Mouse (Mus musculus): ENCODE measurements around the gene Acta1. TPM values are rescaled to one million over a fixed set of nuclear protein-coding genes. Genes with fewer than 3 reads are reported as not detected.
A peak's percentile ranks its signal among the peaks of the same experiment; 100 is the strongest.

The Acta1 gene
- polyA plus RNA-seq, 1 experiment: 4.0 TPM

DNA sequence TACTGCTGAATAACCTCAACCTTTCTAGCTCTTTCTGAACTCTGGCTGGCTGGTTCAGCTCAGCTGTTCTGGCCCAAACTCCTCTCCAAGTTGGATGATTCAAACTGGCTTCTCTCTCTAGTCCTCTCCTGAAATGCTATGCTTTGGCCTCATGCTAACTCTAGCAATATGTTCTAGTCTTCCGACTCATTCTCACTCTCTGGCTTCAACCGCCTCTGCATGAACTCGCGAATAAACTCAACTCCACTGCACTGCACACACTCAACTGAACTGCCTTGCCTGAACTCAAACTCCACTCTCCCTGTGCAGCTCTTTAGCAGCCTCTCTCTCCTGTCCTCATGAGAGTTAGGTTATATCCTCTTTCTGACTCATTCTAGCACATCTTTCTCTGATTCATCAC is 7.4 kb downstream of the Acta1 start:
- Histone ChIP-seq H3K4me3 (ENCODE audit: insufficient read depth, low read length) (no peak overlapping the region), H3K4me1 (ENCODE audit: control insufficient read depth, insufficient read depth, low read length) (peaks cover 48% of the 10 kb centered on the region), H3K27ac (ENCODE audit: insufficient read depth, low read depth, low read length) (peak overlapping the region; percentile 7; the same call in 1 of the 2 replicates)
- TF ChIP-seq CTCF (IDR thresholded peaks at IDR 0.05; ENCODE audit: low read depth, low read length): no peak
- no peak for TF ChIP-seq POLR2A (IDR thresholded peaks at IDR 0.05; ENCODE audit: borderline replicate concordance, low read depth, low read length)

DNA sequence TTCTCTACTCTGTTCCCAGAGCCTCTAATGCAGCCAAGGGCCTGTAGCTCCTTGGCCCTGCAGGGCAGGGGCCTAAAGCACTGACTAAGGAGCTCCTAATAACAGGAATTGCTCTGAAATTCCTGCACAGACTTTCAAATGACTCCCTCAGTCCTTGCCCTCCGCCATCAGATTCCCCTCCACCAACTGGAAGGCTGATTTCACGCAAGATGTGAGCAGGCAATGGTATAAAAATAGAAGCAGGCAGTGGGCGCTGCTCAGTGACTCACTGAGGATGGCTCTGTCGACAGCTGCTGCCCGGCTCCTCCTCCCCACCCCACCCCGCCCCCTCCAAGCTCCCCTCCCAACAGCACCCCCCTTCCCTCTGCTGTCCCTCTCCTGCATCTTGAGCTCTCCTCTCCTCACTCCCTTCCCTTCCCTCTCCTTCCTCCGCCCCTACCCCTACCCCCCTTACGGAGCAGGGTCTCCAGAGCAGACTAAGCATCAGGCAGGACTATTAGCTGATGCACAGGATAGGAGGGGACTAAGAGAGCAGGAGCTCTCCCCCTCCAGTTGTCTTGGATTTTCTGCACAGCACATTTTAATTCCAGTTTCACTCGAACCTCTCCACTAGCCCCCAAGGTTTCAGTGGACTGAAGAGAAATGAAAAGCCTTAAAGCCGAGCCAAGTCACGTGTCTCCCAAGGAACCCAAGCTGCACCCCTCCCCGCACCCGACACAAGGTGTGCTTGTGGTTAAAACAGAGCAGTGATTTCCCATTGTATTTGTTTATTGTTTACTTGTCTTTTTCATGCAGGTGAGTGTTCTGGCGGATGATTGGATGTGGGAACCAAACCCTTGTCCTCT is 9.6 kb downstream of the Acta1 start:
- TF ChIP-seq POLR2A (IDR thresholded peaks at IDR 0.05; ENCODE audit: borderline replicate concordance, low read depth, low read length) (no peak), CTCF (IDR thresholded peaks at IDR 0.05; ENCODE audit: low read depth, low read length) (no peak)
- no peak overlapping the region for H3K4me3 ChIP-seq (ENCODE audit: insufficient read depth, low read length)
- H3K4me1 ChIP-seq (ENCODE audit: control insufficient read depth, insufficient read depth, low read length): peaks cover 67% of the 10 kb centered on the region
- H3K27ac ChIP-seq (ENCODE audit: insufficient read depth, low read depth, low read length): peak overlapping the region; percentile 80

DNA sequence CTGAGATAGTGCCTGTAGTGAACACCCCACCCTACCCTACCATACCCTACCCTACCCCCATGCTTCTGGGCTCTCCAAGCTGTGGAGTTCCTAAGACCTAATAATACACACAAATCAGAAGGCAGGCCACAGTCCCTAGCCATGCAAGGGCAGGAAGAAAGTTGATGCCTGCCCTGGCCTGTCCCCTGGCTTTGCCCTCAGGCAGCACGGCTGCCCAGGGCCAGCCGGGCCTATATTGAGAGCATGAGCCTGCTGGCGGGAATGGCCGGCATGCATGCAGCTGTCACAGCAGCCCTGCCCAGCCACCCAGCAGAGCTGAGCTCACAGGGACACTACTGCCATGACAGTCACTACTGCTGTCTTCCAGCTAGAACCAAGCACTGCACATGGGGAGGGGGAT is 11.5 kb downstream of the Acta1 start:
- no peak for TF ChIP-seq CTCF (IDR thresholded peaks at IDR 0.05; ENCODE audit: low read depth, low read length)
- no peak for TF ChIP-seq POLR2A (IDR thresholded peaks at IDR 0.05; ENCODE audit: borderline replicate concordance, low read depth, low read length)
- H3K4me3 ChIP-seq (ENCODE audit: insufficient read depth, low read length): no peak overlapping the region
- peaks cover 81% of the 10 kb centered on the region for H3K4me1 ChIP-seq (ENCODE audit: control insufficient read depth, insufficient read depth, low read length)
- H3K27ac ChIP-seq (ENCODE audit: insufficient read depth, low read depth, low read length): peak overlapping the region; percentile 63

DNA sequence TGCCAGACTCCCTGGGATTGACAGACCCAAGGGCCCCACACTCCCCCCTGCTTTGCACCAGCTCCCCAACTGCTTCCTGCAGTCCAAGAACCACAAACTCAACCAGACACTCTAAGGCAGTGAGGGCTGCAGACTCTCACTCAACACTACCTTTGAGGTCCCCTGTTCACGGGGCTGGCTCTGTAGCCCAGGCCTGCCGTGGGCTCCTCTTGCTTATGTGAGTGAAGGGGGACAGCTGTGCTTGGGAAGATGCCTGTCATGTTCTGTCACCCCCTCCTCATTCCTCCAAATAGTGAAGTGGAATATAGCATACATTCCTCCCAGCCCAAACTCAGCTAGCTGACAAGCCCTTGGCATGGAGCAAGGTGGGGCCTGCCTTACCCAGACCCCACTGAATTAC is 12.1 kb downstream of the Acta1 start:
- Histone ChIP-seq H3K4me3 (ENCODE audit: insufficient read depth, low read length) (no peak overlapping the region), H3K4me1 (ENCODE audit: control insufficient read depth, insufficient read depth, low read length) (peaks cover 87% of the 10 kb centered on the region), H3K27ac (ENCODE audit: insufficient read depth, low read depth, low read length) (no peak overlapping the region; the same call in 1 of the 2 replicates)
- no peak for TF ChIP-seq CTCF (IDR thresholded peaks at IDR 0.05; ENCODE audit: low read depth, low read length)
- no peak for TF ChIP-seq POLR2A (IDR thresholded peaks at IDR 0.05; ENCODE audit: borderline replicate concordance, low read depth, low read length)

DNA sequence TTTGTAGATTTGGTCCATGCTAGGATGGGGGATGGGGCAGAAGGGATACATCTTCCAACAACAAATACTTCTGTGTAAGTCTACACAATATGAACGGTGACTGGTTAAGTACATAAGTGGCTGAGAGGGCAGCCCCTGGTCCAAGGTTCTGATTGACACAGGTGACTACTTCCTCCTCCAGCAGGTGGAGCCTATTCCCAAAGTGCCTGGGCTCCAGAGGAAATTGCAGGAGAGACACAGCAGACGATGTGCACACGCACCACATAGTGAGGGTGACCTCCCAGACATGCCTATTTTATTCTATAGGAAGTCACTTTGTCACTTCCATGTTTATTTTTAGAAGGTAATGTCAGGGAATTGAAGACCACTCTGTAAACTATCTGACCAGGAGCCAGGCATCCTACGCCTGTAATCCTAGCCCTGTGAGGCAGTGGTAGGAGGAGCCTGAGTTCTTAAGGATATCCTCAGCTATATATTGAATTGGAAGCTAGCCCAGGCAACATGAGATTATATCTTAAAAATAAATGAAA is 13.7 kb downstream of the Acta1 start:
- peak overlapping the region; percentile 32 for H3K27ac ChIP-seq (ENCODE audit: insufficient read depth, low read depth, low read length)
- no peak overlapping the region for H3K4me3 ChIP-seq (ENCODE audit: insufficient read depth, low read length)
- H3K4me1 ChIP-seq (ENCODE audit: control insufficient read depth, insufficient read depth, low read length): peaks cover 85% of the 10 kb centered on the region
- TF ChIP-seq POLR2A (IDR thresholded peaks at IDR 0.05; ENCODE audit: borderline replicate concordance, low read depth, low read length) (no peak), CTCF (IDR thresholded peaks at IDR 0.05; ENCODE audit: low read depth, low read length) (no peak)

DNA sequence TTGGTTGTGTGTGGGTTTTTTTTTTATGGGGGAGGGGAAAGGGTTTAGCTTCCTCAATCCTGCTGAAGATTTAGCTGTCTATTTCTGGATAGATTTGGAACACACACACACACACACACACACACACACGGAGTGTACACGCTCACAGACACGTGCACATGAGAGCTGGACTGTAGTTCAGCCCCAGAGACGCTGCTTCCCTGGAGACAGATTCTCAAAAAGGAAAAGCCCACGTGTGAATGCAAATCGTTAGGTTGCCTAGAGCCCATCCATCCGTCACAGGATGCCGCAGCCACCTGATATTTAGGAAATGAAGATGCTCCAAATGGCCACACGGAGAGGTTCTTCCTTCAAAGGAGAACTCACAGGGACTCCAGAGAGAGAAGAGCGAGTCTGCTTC is 14.3 kb downstream of the Acta1 start:
- Histone ChIP-seq H3K4me1 (ENCODE audit: control insufficient read depth, insufficient read depth, low read length) (peaks cover 82% of the 10 kb centered on the region), H3K27ac (ENCODE audit: insufficient read depth, low read depth, low read length) (peak overlapping the region; percentile 82), H3K4me3 (ENCODE audit: insufficient read depth, low read length) (no peak overlapping the region)
- TF ChIP-seq CTCF (IDR thresholded peaks at IDR 0.05; ENCODE audit: low read depth, low read length) (no peak), POLR2A (IDR thresholded peaks at IDR 0.05; ENCODE audit: borderline replicate concordance, low read depth, low read length) (no peak)

DNA sequence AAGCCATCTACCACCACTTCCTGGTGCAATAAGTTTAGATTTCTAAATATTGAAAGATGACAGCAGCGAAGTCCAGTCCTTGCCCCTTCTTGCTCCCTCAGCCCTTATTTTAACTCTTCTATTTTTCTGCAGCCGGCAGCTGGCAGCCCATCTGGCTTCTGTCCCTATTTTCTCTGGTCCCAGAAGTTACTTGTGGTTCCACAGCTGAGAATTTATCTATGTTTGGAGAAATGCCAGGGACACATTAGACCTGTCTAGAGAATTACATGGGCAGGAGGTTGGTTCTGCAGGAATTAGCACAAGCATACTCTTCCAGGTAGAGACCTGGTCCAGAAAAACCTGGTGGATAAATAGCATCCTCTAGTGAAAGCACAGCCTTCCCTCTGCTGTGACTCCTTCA is 16.7 kb downstream of the Acta1 start:
- TF ChIP-seq CTCF (IDR thresholded peaks at IDR 0.05; ENCODE audit: low read depth, low read length) (no peak), POLR2A (IDR thresholded peaks at IDR 0.05; ENCODE audit: borderline replicate concordance, low read depth, low read length) (no peak)
- H3K4me3 ChIP-seq (ENCODE audit: insufficient read depth, low read length): no peak overlapping the region

DNA sequence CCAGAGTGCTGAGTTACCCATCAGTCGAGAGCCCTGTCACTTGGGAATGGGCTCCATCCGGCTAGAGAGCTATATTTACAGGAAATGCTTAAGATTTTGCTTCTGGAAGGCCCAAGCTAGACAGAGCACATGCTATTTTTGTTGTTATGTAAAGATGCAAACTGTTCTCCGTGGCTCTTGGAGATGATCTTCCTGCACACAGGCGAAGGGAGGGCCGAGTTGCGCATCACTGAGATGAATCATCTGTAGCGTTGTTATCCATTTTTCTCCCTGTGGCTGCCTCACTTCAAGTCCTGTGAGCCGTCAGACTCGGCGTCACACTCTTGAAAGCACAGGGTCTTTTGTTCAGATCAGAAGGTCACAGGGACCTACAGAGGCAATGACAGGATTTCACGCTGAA is 20.2 kb downstream of the Acta1 start:
- peaks cover 33% of the 10 kb centered on the region for H3K4me1 ChIP-seq (ENCODE audit: control insufficient read depth, insufficient read depth, low read length)
- TF ChIP-seq POLR2A (IDR thresholded peaks at IDR 0.05; ENCODE audit: borderline replicate concordance, low read depth, low read length) (no peak), CTCF (IDR thresholded peaks at IDR 0.05; ENCODE audit: low read depth, low read length) (no peak)
- H3K27ac ChIP-seq (ENCODE audit: insufficient read depth, low read depth, low read length): no peak overlapping the region
- no peak overlapping the region for H3K4me3 ChIP-seq (ENCODE audit: insufficient read depth, low read length)

More for the DNA sequence above, 16.7 kb downstream of the Acta1 start:
- peaks cover 63% of the 10 kb centered on the region for H3K4me1 ChIP-seq (ENCODE audit: control insufficient read depth, insufficient read depth, low read length)
- peak overlapping the region; percentile 8 for H3K27ac ChIP-seq (ENCODE audit: insufficient read depth, low read depth, low read length)

DNA sequence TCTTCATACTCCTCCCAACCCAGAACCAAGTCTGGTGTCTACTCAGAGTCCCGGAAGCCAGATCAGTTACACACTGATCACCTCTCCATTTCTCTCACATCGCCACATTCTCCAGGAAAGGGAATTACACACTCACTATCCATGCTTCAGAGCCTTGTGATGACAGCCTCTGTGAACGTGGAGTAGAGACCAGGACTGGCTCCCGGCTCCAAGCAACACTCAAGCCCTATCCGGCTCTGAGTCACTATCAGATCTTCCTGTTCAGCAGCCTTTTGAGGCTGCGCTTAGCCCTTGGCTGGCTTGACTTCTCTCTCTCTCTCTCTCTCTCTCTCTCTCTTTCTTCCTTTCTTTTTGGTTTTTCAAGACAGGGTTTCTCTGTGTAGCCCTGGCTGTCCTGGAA is 21.2 kb downstream of the Acta1 start:
- no peak overlapping the region for H3K4me3 ChIP-seq (ENCODE audit: insufficient read depth, low read length)
- TF ChIP-seq POLR2A (IDR thresholded peaks at IDR 0.05; ENCODE audit: borderline replicate concordance, low read depth, low read length) (no peak), CTCF (IDR thresholded peaks at IDR 0.05; ENCODE audit: low read depth, low read length) (no peak)
- H3K4me1 ChIP-seq (ENCODE audit: control insufficient read depth, insufficient read depth, low read length): peaks cover 26% of the 10 kb centered on the region
- no peak overlapping the region for H3K27ac ChIP-seq (ENCODE audit: insufficient read depth, low read depth, low read length)

DNA sequence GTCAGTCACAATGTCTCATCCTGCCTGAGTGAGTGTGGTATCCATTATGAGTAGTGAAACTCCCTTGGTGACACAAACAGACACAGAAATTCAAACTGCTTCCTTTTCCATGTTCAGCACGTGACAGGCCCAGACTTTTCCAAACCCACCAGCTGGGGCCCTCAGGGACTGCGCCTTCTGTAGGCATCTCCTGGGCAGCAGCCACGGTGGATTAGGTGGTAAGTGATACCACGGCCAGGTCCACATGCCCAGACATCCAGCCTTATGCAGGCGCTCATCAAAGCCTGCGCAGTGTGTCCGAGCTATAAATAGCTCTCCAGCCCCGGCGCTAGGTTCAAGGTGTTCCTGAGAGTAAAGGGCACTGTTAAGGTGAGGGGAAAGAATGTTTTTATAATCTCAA is 22.5 kb downstream of the Acta1 start:
- H3K4me1 ChIP-seq (ENCODE audit: control insufficient read depth, insufficient read depth, low read length): peaks cover 16% of the 10 kb centered on the region
- H3K4me3 ChIP-seq (ENCODE audit: insufficient read depth, low read length): no peak overlapping the region
- TF ChIP-seq POLR2A (IDR thresholded peaks at IDR 0.05; ENCODE audit: borderline replicate concordance, low read depth, low read length): no peak
- no peak for TF ChIP-seq CTCF (IDR thresholded peaks at IDR 0.05; ENCODE audit: low read depth, low read length)
- no peak overlapping the region for H3K27ac ChIP-seq (ENCODE audit: insufficient read depth, low read depth, low read length)

Measured in bone marrow macrophage, adult 2 months (primary cell).